Mouse (Mus musculus): Measurements from ENCODE around the gene Sh2d5. TPM values are rescaled to one million over a fixed set of nuclear protein-coding genes. Genes with fewer than 3 reads are reported as not detected.

Gene Sh2d5
- polyA plus RNA-seq, 1 experiment from 2014 or later = 0.63 TPM

GRCm38 (mm10) chr4:138219331-138219730 is 30.9 kb upstream of the Sh2d5 start:
- Histone ChIP-seq H3K9me3 (replicated peaks) (no peaks in the 10 kb centered on the region), H3K9ac (peak overlapping the region; percentile 47; the same call in 1 of the 2 replicates), H3K27ac (replicated peaks) (peak overlapping the region; percentile 97), H3K36me3 (replicated peaks) (peaks cover 34% of the 10 kb centered on the region), H3K4me3 (replicated peaks) (peak overlapping the region; percentile 92), H3K4me1 (replicated peaks) (peaks cover 57% of the 10 kb centered on the region), H3K4me2 (peak overlapping the region; percentile 79), H3K27me3 (no peaks in the 10 kb centered on the region)
- WGBS (ENCODE audit: insufficient replicate concordance) = 58% methylated on average over 5 of the region's 5 CpGs
- ATAC-seq (ENCODE audit: insufficient read depth) = no peak

- peak overlapping the region; percentile 13; the same call in 1 of the 2 replicates for H3K9ac ChIP-seq
- H3K9me3 ChIP-seq (replicated peaks) = no peaks in the 10 kb centered on the region
- H3K36me3 ChIP-seq (replicated peaks) = peaks cover 48% of the 10 kb centered on the region
- H3K4me2 ChIP-seq = peak overlapping the region; percentile 79
- H3K27ac ChIP-seq (replicated peaks) = no peak overlapping the region
- peaks cover 50% of the 10 kb centered on the region for H3K4me1 ChIP-seq (replicated peaks)
- WGBS (ENCODE audit: insufficient replicate concordance) = 33% methylated on average over 7 of the region's 7 CpGs
- no peak for ATAC-seq (ENCODE audit: insufficient read depth)
- H3K4me3 ChIP-seq (replicated peaks) = no peak overlapping the region
- H3K27me3 ChIP-seq = no peaks in the 10 kb centered on the region
Observed at GRCm38 (mm10) chr4:138220761-138221160, 29.4 kb upstream of the Sh2d5 start.

- Histone ChIP-seq H3K36me3 (replicated peaks) (peaks cover 55% of the 10 kb centered on the region), H3K9me3 (replicated peaks) (no peaks in the 10 kb centered on the region), H3K27me3 (no peaks in the 10 kb centered on the region), H3K4me3 (replicated peaks) (no peak overlapping the region), H3K4me1 (replicated peaks) (peaks cover 45% of the 10 kb centered on the region), H3K4me2 (peak overlapping the region; percentile 79; the same call in 1 of the 2 replicates), H3K27ac (replicated peaks) (no peak overlapping the region), H3K9ac (no peak overlapping the region)
- WGBS (ENCODE audit: insufficient replicate concordance) = 50% methylated on average over 5 of the region's 5 CpGs
- ATAC-seq (ENCODE audit: insufficient read depth) = no peak
Observed at GRCm38 (mm10) chr4:138221406-138221805, 28.8 kb upstream of the Sh2d5 start.

- ATAC-seq (ENCODE audit: insufficient read depth) = no peak
- Histone ChIP-seq H3K4me1 (replicated peaks) (peaks cover 45% of the 10 kb centered on the region), H3K27ac (replicated peaks) (no peak overlapping the region), H3K4me3 (replicated peaks) (no peak overlapping the region), H3K36me3 (replicated peaks) (peaks cover 64% of the 10 kb centered on the region), H3K4me2 (no peak overlapping the region), H3K9me3 (replicated peaks) (no peaks in the 10 kb centered on the region), H3K9ac (no peak overlapping the region), H3K27me3 (no peaks in the 10 kb centered on the region)
- WGBS (ENCODE audit: insufficient replicate concordance) = 64% methylated on average over 5 of the region's 5 CpGs
Observed at GRCm38 (mm10) chr4:138222396-138222795, 27.8 kb upstream of the Sh2d5 start.

- Histone ChIP-seq H3K36me3 (replicated peaks) (peaks cover 77% of the 10 kb centered on the region), H3K4me2 (no peak overlapping the region), H3K27me3 (no peaks in the 10 kb centered on the region), H3K9me3 (replicated peaks) (no peaks in the 10 kb centered on the region), H3K27ac (replicated peaks) (no peak overlapping the region), H3K4me1 (replicated peaks) (peaks cover 37% of the 10 kb centered on the region), H3K9ac (no peak overlapping the region), H3K4me3 (replicated peaks) (no peak overlapping the region)
- no peak for ATAC-seq (ENCODE audit: insufficient read depth)
- 76% methylated on average over 10 of the region's 10 CpGs for WGBS (ENCODE audit: insufficient replicate concordance)
Observed at GRCm38 (mm10) chr4:138223623-138224022, 26.6 kb upstream of the Sh2d5 start.

- no peak overlapping the region for H3K27ac ChIP-seq (replicated peaks)
- 75% methylated on average over 27 of the region's 27 CpGs for WGBS (ENCODE audit: insufficient replicate concordance)
- no peak overlapping the region for H3K4me2 ChIP-seq
- ATAC-seq (ENCODE audit: insufficient read depth) = no peak
- peaks cover 60% of the 10 kb centered on the region for H3K36me3 ChIP-seq (replicated peaks)
- H3K4me1 ChIP-seq (replicated peaks) = peaks cover 27% of the 10 kb centered on the region
- H3K4me3 ChIP-seq (replicated peaks) = no peak overlapping the region
- H3K27me3 ChIP-seq = peaks cover 33% of the 10 kb centered on the region
- no peaks in the 10 kb centered on the region for H3K9me3 ChIP-seq (replicated peaks)
- H3K9ac ChIP-seq = no peak overlapping the region
Observed at GRCm38 (mm10) chr4:138246756-138247665, 3.2 kb upstream of the Sh2d5 start.

- H3K9ac ChIP-seq = no peak overlapping the region
- no peak overlapping the region for H3K27ac ChIP-seq (replicated peaks)
- H3K27me3 ChIP-seq = peaks cover 64% of the 10 kb centered on the region
- ATAC-seq (ENCODE audit: insufficient read depth) = no peak
- H3K4me2 ChIP-seq = peak overlapping the region; percentile 45
- peaks cover 12% of the 10 kb centered on the region for H3K36me3 ChIP-seq (replicated peaks)
- WGBS (ENCODE audit: insufficient replicate concordance) = under 1% methylated on average over 14 of the region's 14 CpGs
- peaks cover 31% of the 10 kb centered on the region for H3K4me1 ChIP-seq (replicated peaks)
- no peaks in the 10 kb centered on the region for H3K9me3 ChIP-seq (replicated peaks)
- peak overlapping the region; percentile 23 for H3K4me3 ChIP-seq (replicated peaks)
Observed at GRCm38 (mm10) chr4:138251819-138252218, 1.6 kb downstream of the Sh2d5 start.

- Histone ChIP-seq H3K4me2 (peak overlapping the region; percentile 45), H3K27me3 (peaks cover 69% of the 10 kb centered on the region), H3K9me3 (replicated peaks) (no peaks in the 10 kb centered on the region), H3K9ac (no peak overlapping the region), H3K4me3 (replicated peaks) (no peak overlapping the region), H3K36me3 (replicated peaks) (peaks cover 8% of the 10 kb centered on the region), H3K27ac (replicated peaks) (no peak overlapping the region), H3K4me1 (replicated peaks) (peaks cover 35% of the 10 kb centered on the region)
- ATAC-seq (ENCODE audit: insufficient read depth) = no peak
- 25% methylated on average over 5 of the region's 5 CpGs for WGBS (ENCODE audit: insufficient replicate concordance)
Observed at GRCm38 (mm10) chr4:138252231-138252630, 2.0 kb downstream of the Sh2d5 start.

GRCm38 (mm10) chr4:138257116-138257687 is 7.0 kb downstream of the Sh2d5 start:
- H3K4me3 ChIP-seq (replicated peaks) = no peak overlapping the region
- H3K4me2 ChIP-seq = no peak overlapping the region
- no peak overlapping the region for H3K9ac ChIP-seq
- H3K9me3 ChIP-seq (replicated peaks) = no peaks in the 10 kb centered on the region
- H3K27ac ChIP-seq (replicated peaks) = no peak overlapping the region
- H3K4me1 ChIP-seq (replicated peaks) = peaks cover 14% of the 10 kb centered on the region
- H3K36me3 ChIP-seq (replicated peaks) = no peaks in the 10 kb centered on the region
- no peak for ATAC-seq (ENCODE audit: insufficient read depth)
- WGBS (ENCODE audit: insufficient replicate concordance) = 33% methylated on average over 22 of the region's 22 CpGs
- peaks cover 56% of the 10 kb centered on the region for H3K27me3 ChIP-seq

GRCm38 (mm10) chr4:138258663-138259062 is 8.5 kb downstream of the Sh2d5 start:
- WGBS (ENCODE audit: insufficient replicate concordance) = 48% methylated on average over 7 of the region's 7 CpGs
- H3K36me3 ChIP-seq (replicated peaks) = no peaks in the 10 kb centered on the region
- H3K4me2 ChIP-seq = no peak overlapping the region
- H3K9me3 ChIP-seq (replicated peaks) = no peaks in the 10 kb centered on the region
- no peak for ATAC-seq (ENCODE audit: insufficient read depth)
- peaks cover 20% of the 10 kb centered on the region for H3K4me1 ChIP-seq (replicated peaks)
- H3K4me3 ChIP-seq (replicated peaks) = no peak overlapping the region
- H3K27me3 ChIP-seq = peaks cover 52% of the 10 kb centered on the region
- H3K9ac ChIP-seq = no peak overlapping the region
- no peak overlapping the region for H3K27ac ChIP-seq (replicated peaks)

GRCm38 (mm10) chr4:138259482-138259881 is 9.3 kb downstream of the Sh2d5 start:
- H3K9me3 ChIP-seq (replicated peaks) = no peaks in the 10 kb centered on the region
- no peak overlapping the region for H3K27ac ChIP-seq (replicated peaks)
- peaks cover 20% of the 10 kb centered on the region for H3K4me1 ChIP-seq (replicated peaks)
- peaks cover 51% of the 10 kb centered on the region for H3K27me3 ChIP-seq
- WGBS (ENCODE audit: insufficient replicate concordance) = 22% methylated on average over 5 of the region's 5 CpGs
- no peak overlapping the region for H3K4me2 ChIP-seq
- ATAC-seq (ENCODE audit: insufficient read depth) = no peak
- no peaks in the 10 kb centered on the region for H3K36me3 ChIP-seq (replicated peaks)
- H3K9ac ChIP-seq = no peak overlapping the region
- no peak overlapping the region for H3K4me3 ChIP-seq (replicated peaks)

Measured in liver, embryonic 15.5 days (tissue).